Mouse (Mus musculus) cerebellum, adult 2 months (tissue): Measurements from ENCODE around the gene Osm.

Experiments used
- CTCF ChIP-seq: fragments of 200-500 bp; IDR thresholded peaks from 2 replicates; pipeline ENCODE4 v1.5.1; 2011; ENCODE audit warnings: low read depth, mild to moderate bottlenecking, control low read depth, low read length, moderate library complexity, borderline replicate concordance; ENCODE audit not compliant: insufficient read depth
- POLR2A ChIP-seq: fragments of 200-500 bp; IDR thresholded peaks from 2 replicates; pipeline ENCODE4 v1.6.1; 2011; ENCODE audit warnings: low read length, control low read depth, borderline replicate concordance; ENCODE audit not compliant: insufficient read depth

GRCm38 (mm10) chr11:4231435-4231834 is 4.8 kb upstream of the Osm start:
- no peak for TF ChIP-seq POLR2A
- no peak for TF ChIP-seq CTCF
